Mouse (Mus musculus) splenic B cell, adult 2 months (primary cell): ENCODE measurements around the gene Rab3c.

Experiments used
- DNase-seq: peaks from one replicate; pipeline ENCODE4 v3.0.0-alpha.2; 2011; ENCODE audit warnings: low read depth, low spot score
- H3K27me3 ChIP-seq: 2 replicates; pipeline ENCODE4 v1.6.1; 2012; ENCODE audit warnings: mild to moderate bottlenecking, low read length, moderate library complexity, mixed read lengths; ENCODE audit not compliant: control insufficient read depth, poor library complexity, insufficient read depth, severe bottlenecking
- H3K36me3 ChIP-seq: 2 replicates; pipeline ENCODE4 v1.6.1; 2012; ENCODE audit warnings: mild to moderate bottlenecking, low read length, moderate library complexity, mixed read lengths; ENCODE audit not compliant: control insufficient read depth, poor library complexity, insufficient read depth, severe bottlenecking

The Rab3c gene

GRCm38 (mm10) chr13:110233364-110233763, 47.4 kb downstream of the Rab3c start:
- H3K27me3 ChIP-seq = no peaks in the 10 kb centered on the region; the same call in 1 of the 2 replicates
- no peaks in the 10 kb centered on the region for H3K36me3 ChIP-seq
- no peak for DNase-seq

GRCm38 (mm10) chr13:110231086-110231688, 49.6 kb downstream of the Rab3c start:
- no peak for DNase-seq
- Histone ChIP-seq H3K36me3 (no peaks in the 10 kb centered on the region), H3K27me3 (no peaks in the 10 kb centered on the region; the same call in 1 of the 2 replicates)

- Histone ChIP-seq H3K36me3 (no peaks in the 10 kb centered on the region), H3K27me3 (no peaks in the 10 kb centered on the region; the same call in 1 of the 2 replicates)
- DNase-seq = no peak
Observed at GRCm38 (mm10) chr13:110230046-110230445, 50.8 kb downstream of the Rab3c start.

- no peaks in the 10 kb centered on the region for H3K27me3 ChIP-seq
- no peaks in the 10 kb centered on the region for H3K36me3 ChIP-seq
- no peak for DNase-seq
Observed at GRCm38 (mm10) chr13:110219195-110219594, 61.6 kb downstream of the Rab3c start.

- H3K27me3 ChIP-seq = no peaks in the 10 kb centered on the region
- no peaks in the 10 kb centered on the region for H3K36me3 ChIP-seq
- no peak for DNase-seq
Observed at GRCm38 (mm10) chr13:110218497-110218896, 62.3 kb downstream of the Rab3c start.

- Histone ChIP-seq H3K36me3 (no peaks in the 10 kb centered on the region), H3K27me3 (no peaks in the 10 kb centered on the region)
- no peak for DNase-seq
Observed at GRCm38 (mm10) chr13:110211526-110212075, 69.2 kb downstream of the Rab3c start.

- Histone ChIP-seq H3K36me3 (no peaks in the 10 kb centered on the region), H3K27me3 (no peaks in the 10 kb centered on the region)
- no peak for DNase-seq
Observed at GRCm38 (mm10) chr13:110198906-110199305, 81.9 kb downstream of the Rab3c start.

GRCm38 (mm10) chr13:110190039-110190438, 90.8 kb downstream of the Rab3c start:
- H3K36me3 ChIP-seq = no peaks in the 10 kb centered on the region
- no peaks in the 10 kb centered on the region for H3K27me3 ChIP-seq
- DNase-seq = no peak

GRCm38 (mm10) chr13:110184963-110185685, 95.7 kb downstream of the Rab3c start:
- Histone ChIP-seq H3K36me3 (no peaks in the 10 kb centered on the region), H3K27me3 (no peaks in the 10 kb centered on the region)
- DNase-seq = peak; percentile 4

GRCm38 (mm10) chr13:110175651-110176050, 105.1 kb downstream of the Rab3c start:
- H3K27me3 ChIP-seq = no peaks in the 10 kb centered on the region
- no peak for DNase-seq
- no peaks in the 10 kb centered on the region for H3K36me3 ChIP-seq

GRCm38 (mm10) chr13:110169669-110170068, 111.1 kb downstream of the Rab3c start:
- no peak for DNase-seq
- Histone ChIP-seq H3K27me3 (no peaks in the 10 kb centered on the region), H3K36me3 (no peaks in the 10 kb centered on the region)

GRCm38 (mm10) chr13:110169152-110169551, 111.6 kb downstream of the Rab3c start:
- no peak for DNase-seq
- Histone ChIP-seq H3K27me3 (no peaks in the 10 kb centered on the region), H3K36me3 (no peaks in the 10 kb centered on the region)

GRCm38 (mm10) chr13:110168570-110168969, 112.2 kb downstream of the Rab3c start:
- no peak for DNase-seq
- Histone ChIP-seq H3K36me3 (no peaks in the 10 kb centered on the region), H3K27me3 (no peaks in the 10 kb centered on the region)

GRCm38 (mm10) chr13:110166622-110167330, 114.0 kb downstream of the Rab3c start:
- no peak for DNase-seq
- no peaks in the 10 kb centered on the region for H3K27me3 ChIP-seq
- no peaks in the 10 kb centered on the region for H3K36me3 ChIP-seq

GRCm38 (mm10) chr13:110159980-110160379, 120.8 kb downstream of the Rab3c start:
- no peaks in the 10 kb centered on the region for H3K36me3 ChIP-seq
- no peaks in the 10 kb centered on the region for H3K27me3 ChIP-seq

More at GRCm38 (mm10) chr13:110159980-110160379, 120.8 kb downstream of the Rab3c start:
- DNase-seq = no peak
